Mouse (Mus musculus) CH12.LX (cell line): ENCODE results near the gene Ccdc61. TPM values are rescaled to one million over a fixed set of nuclear protein-coding genes. Genes with fewer than 3 reads are reported as not detected.
A peak's percentile ranks its signal among the peaks of the same experiment; 100 is the strongest.

Source experiments
- DNase-seq: peaks from one replicate; pipeline ENCODE4 v3.0.0-alpha.2; 2013; ENCODE audit errors: extremely low read depth
- H3K27ac ChIP-seq: 2 replicates; pipeline ENCODE4 v1.5.1; 2012; ENCODE audit warnings: low read depth, mild to moderate bottlenecking, control low read depth, moderate library complexity; ENCODE audit not compliant: insufficient read depth
- H3K27me3 ChIP-seq: replicated peaks from 2 replicates; pipeline ENCODE3; 2012; ENCODE audit warnings: inconsistent platforms
- H3K36me3 ChIP-seq, 2 experiments: replicated peaks in 1 of 2; 2 replicates each; pipeline versions ENCODE3 to v1.6.1; 2012; ENCODE audit warnings: inconsistent platforms in 1 of 2, low read length in 1 of 2, mild to moderate bottlenecking in 1 of 2, mixed read lengths in 1 of 2, moderate library complexity in 1 of 2; ENCODE audit not compliant: control insufficient read depth in 1 of 2, insufficient read depth in 1 of 2
- H3K4me1 ChIP-seq, 2 experiments: 2 replicates each; pipeline ENCODE4 v1.6.1; 2012; ENCODE audit warnings: inconsistent platforms in 1 of 2, moderate library complexity in 1 of 2; ENCODE audit not compliant: insufficient read depth in 2 of 2, control insufficient read depth in 1 of 2
- H3K4me2 ChIP-seq: 2 replicates; pipeline ENCODE4 v1.6.1; 2012; ENCODE audit warnings: low read depth, mild to moderate bottlenecking, control low read depth; ENCODE audit not compliant: poor library complexity, insufficient read depth, severe bottlenecking
- H3K4me3 ChIP-seq, 3 experiments: fragments of 150-350 bp in 1 of 3; sonication (generic) in 1 of 3; replicated peaks in 1 of 3; 2 replicates each; pipeline versions ENCODE3 to v1.5.1; 2011 to 2012; ENCODE audit warnings: low read depth in 2 of 3, low read length in 2 of 3, mild to moderate bottlenecking in 2 of 3, moderate library complexity in 2 of 3, control low read depth in 1 of 3, improper control_type of control experiment in 1 of 3, inconsistent platforms in 1 of 3, mixed read lengths in 1 of 3; ENCODE audit not compliant: poor library complexity in 1 of 3
- H3K79me2 ChIP-seq: replicated peaks from 2 replicates; pipeline ENCODE4 v1.6.1; 2012; ENCODE audit warnings: mild to moderate bottlenecking, moderate library complexity; ENCODE audit not compliant: control insufficient read depth, poor library complexity, insufficient read depth, severe bottlenecking; ENCODE audit errors: extremely low read depth
- H3K9ac ChIP-seq: 2 replicates; pipeline ENCODE4 v1.6.1; 2012; ENCODE audit warnings: low read depth, mild to moderate bottlenecking, control low read depth, moderate library complexity; ENCODE audit not compliant: insufficient read depth
- H3K9me3 ChIP-seq: replicated peaks from 2 replicates; pipeline ENCODE3; 2012; ENCODE audit warnings: low read length, inconsistent platforms, mixed read lengths
- BHLHE40 ChIP-seq: IDR thresholded peaks from 2 replicates; pipeline ENCODE4 v1.6.1; 2011; ENCODE audit warnings: mild to moderate bottlenecking, low read depth, low read length, improper control_type of control experiment
- CHD1 ChIP-seq: IDR thresholded peaks from 2 replicates; pipeline ENCODE4 v1.6.1; 2012; ENCODE audit warnings: low read depth, low read length, improper control_type of control experiment, inconsistent platforms
- CHD2 ChIP-seq: IDR thresholded peaks from 2 replicates; pipeline ENCODE4 v1.6.1; 2011; ENCODE audit warnings: low read length, improper control_type of control experiment
- CTCF ChIP-seq, 2 experiments: IDR thresholded peaks in 1 of 2; conservative IDR thresholded peaks in 1 of 2; 2 replicates each; pipeline ENCODE4 v1.5.1; 2011 to 2012; ENCODE audit warnings: low read depth in 2 of 2, low read length in 2 of 2, improper control_type of control experiment in 1 of 2, inconsistent platforms in 1 of 2, mild to moderate bottlenecking in 1 of 2, moderate library complexity in 1 of 2
- E2F4 ChIP-seq: IDR thresholded peaks from 2 replicates; pipeline ENCODE4 v1.6.1; 2011; ENCODE audit warnings: low read depth, low read length, improper control_type of control experiment; ENCODE audit not compliant: insufficient replicate concordance
- ELF1 ChIP-seq: IDR thresholded peaks from 2 replicates; pipeline ENCODE4 v1.6.1; 2014; ENCODE audit warnings: low read depth, mild to moderate bottlenecking, inconsistent platforms, low read length, improper control_type of control experiment
- EP300 ChIP-seq: IDR thresholded peaks from 2 replicates; pipeline ENCODE4 v1.6.1; 2011; ENCODE audit warnings: low read length, improper control_type of control experiment
- ETS1 ChIP-seq: conservative IDR thresholded peaks from 2 replicates; pipeline ENCODE4 v1.6.1; 2012; ENCODE audit warnings: low read depth, mild to moderate bottlenecking, inconsistent platforms, low read length, improper control_type of control experiment, moderate library complexity
- GABPA ChIP-seq: IDR thresholded peaks from 2 replicates; pipeline ENCODE4 v1.6.1; 2012; ENCODE audit warnings: low read depth, low read length, improper control_type of control experiment, inconsistent platforms; ENCODE audit not compliant: insufficient replicate concordance
- IRF4 ChIP-seq: IDR thresholded peaks from 2 replicates; pipeline ENCODE4 v1.6.1; 2014; ENCODE audit warnings: low read depth, mild to moderate bottlenecking, inconsistent platforms, low read length, improper control_type of control experiment
- JUN ChIP-seq: IDR thresholded peaks from 2 replicates; pipeline ENCODE4 v1.6.1; 2011; ENCODE audit warnings: low read depth, mild to moderate bottlenecking, low read length, improper control_type of control experiment, moderate library complexity; ENCODE audit not compliant: insufficient read depth
- JUND ChIP-seq: conservative IDR thresholded peaks from 2 replicates; pipeline ENCODE4 v1.6.1; 2011; ENCODE audit warnings: low read depth, low read length, improper control_type of control experiment
- KAT2A ChIP-seq: IDR thresholded peaks from 2 replicates; pipeline ENCODE4 v1.6.1; 2012; ENCODE audit warnings: low read length, improper control_type of control experiment, inconsistent platforms; ENCODE audit not compliant: insufficient replicate concordance
- MAFK ChIP-seq: IDR thresholded peaks from 2 replicates; pipeline ENCODE4 v1.6.1; 2011; ENCODE audit warnings: low read length, improper control_type of control experiment; ENCODE audit not compliant: insufficient replicate concordance
- MAX ChIP-seq: IDR thresholded peaks from 2 replicates; pipeline ENCODE4 v1.6.1; 2011; ENCODE audit warnings: low read length, improper control_type of control experiment
- MXI1 ChIP-seq: IDR thresholded peaks from 2 replicates; pipeline ENCODE4 v1.6.1; 2011; ENCODE audit warnings: mild to moderate bottlenecking, low read depth, low read length, improper control_type of control experiment
- MYC ChIP-seq: IDR thresholded peaks from 2 replicates; pipeline ENCODE4 v1.6.1; 2011; ENCODE audit warnings: low read depth, mild to moderate bottlenecking, improper control_type of control experiment, low read length
- NELFE ChIP-seq: IDR thresholded peaks from 2 replicates; pipeline ENCODE4 v1.6.1; 2011; ENCODE audit warnings: low read depth, low read length, improper control_type of control experiment
- PAX5 ChIP-seq: IDR thresholded peaks from 2 replicates; pipeline ENCODE4 v1.6.1; 2012; ENCODE audit warnings: low read length, inconsistent platforms, mixed read lengths
- POLR2A ChIP-seq: IDR thresholded peaks from 2 replicates; pipeline ENCODE4 v1.6.1; 2011; ENCODE audit warnings: low read depth, mild to moderate bottlenecking, improper control_type of control experiment, low read length
- POLR2AphosphoS2 ChIP-seq: IDR thresholded peaks from 2 replicates; pipeline ENCODE4 v1.6.1; 2011; ENCODE audit warnings: low read depth, low read length, improper control_type of control experiment
- RAD21 ChIP-seq: IDR thresholded peaks from 2 replicates; pipeline ENCODE4 v1.6.1; 2011; ENCODE audit warnings: low read depth, mild to moderate bottlenecking, low read length, improper control_type of control experiment, moderate library complexity
- RCOR1 ChIP-seq: conservative IDR thresholded peaks from 2 replicates; pipeline ENCODE4 v1.6.1; 2012; ENCODE audit warnings: low read depth, mild to moderate bottlenecking, inconsistent platforms, low read length, improper control_type of control experiment
- SIN3A ChIP-seq: IDR thresholded peaks from 2 replicates; pipeline ENCODE4 v1.6.1; 2012; ENCODE audit warnings: low read length, improper control_type of control experiment, inconsistent platforms
- TBP ChIP-seq: conservative IDR thresholded peaks from 2 replicates; pipeline ENCODE4 v1.6.1; 2011; ENCODE audit warnings: low read depth, low read length, improper control_type of control experiment
- TCF12 ChIP-seq: IDR thresholded peaks from 2 replicates; pipeline ENCODE4 v1.6.1; 2014; ENCODE audit warnings: low read depth, mild to moderate bottlenecking, inconsistent platforms, low read length, improper control_type of control experiment
- UBTF ChIP-seq: IDR thresholded peaks from 2 replicates; pipeline ENCODE4 v1.6.1; 2012; ENCODE audit warnings: low read depth, mild to moderate bottlenecking, inconsistent platforms, low read length, improper control_type of control experiment, moderate library complexity
- ZMIZ1 ChIP-seq: IDR thresholded peaks from 2 replicates; pipeline ENCODE4 v1.6.1; 2012; ENCODE audit warnings: low read depth, mild to moderate bottlenecking, inconsistent platforms, low read length, improper control_type of control experiment
- ZNF384 ChIP-seq: IDR thresholded peaks from 2 replicates; pipeline ENCODE4 v1.6.1; 2012; ENCODE audit warnings: low read depth, low read length, improper control_type of control experiment, inconsistent platforms
- dilution Hi-C: fragments of 300-500 bp; cut with MboI; formaldehyde crosslinking; loops from 2 replicates; pipeline ENCODE4 v1.14.3; 2020; ENCODE audit warnings: low sequenced_read_pairs; ENCODE audit not compliant: extremely low pct_unique_long_range_greater_than_20kb, extremely low pct_ligation_motif_present
- in situ Hi-C: fragments of 300-500 bp; cut with MboI; formaldehyde crosslinking; loops from 3 replicates; pipeline ENCODE4 v1.14.3; 2019; ENCODE audit warnings: low sequenced_read_pairs, low pct_ligation_motif_present, low pct_unique_long_range_greater_than_20kb, mixed read lengths
- polyA plus RNA-seq: library from polyadenylated mRNA; unstranded; fragments of >175 nt; gene quantifications from 2 replicates; pipeline ENCODE4 v1.2.1, GENCODE M21; 2012; ENCODE audit warnings: low read depth; ENCODE audit not compliant: insufficient read length
- total RNA-seq, 2 experiments: library from RNA; depleted of rRNA; stranded (reverse); fragments of 300-350 nt in 1 of 2; fragments of >200 nt in 1 of 2; gene quantifications; 2 replicates each; pipeline ENCODE4 v1.2.3; 2012 to 2014

Gene Ccdc61
- total and polyA plus RNA-seq, 3 experiments, result 11.9 to 17.4 (median 13.2) TPM

- DNase-seq, result no peak
- TF ChIP-seq TBP (no peak), ZNF384 (no peak), NELFE (no peak), ETS1 (no peak), EP300 (no peak), POLR2AphosphoS2 (no peak), E2F4 (no peak), RAD21 (no peak), MAX (no peak), PAX5 (no peak), MAFK (no peak), KAT2A (no peak), MXI1 (no peak), POLR2A (no peak), GABPA (no peak), JUND (no peak), CHD2 (no peak), UBTF (no peak)
- TF ChIP-seq, all 38 proteins: peak for 0
- peaks cover 3 to 18% of the 10 kb centered on the region in 2 experiments; a peak in 2 of 4 replicates for H3K4me1 ChIP-seq
- H3K36me3 ChIP-seq, result peaks cover 0 to 37% of the 10 kb centered on the region in 2 experiments
- in situ Hi-C loops (loop anchor here (10.0 kb wide), 2 partner anchors 92 to 132 kb away; partner anchors contain the start of genes Foxa3, Nanos2 and Sympk), dilution Hi-C loops (no loop called here)
- H3K9ac ChIP-seq, result no peak overlapping the region
- no peak overlapping the region for H3K4me3 ChIP-seq
- H3K27me3 ChIP-seq, result no peaks in the 10 kb centered on the region
- H3K4me2 ChIP-seq, result no peak overlapping the region
- H3K9me3 ChIP-seq, result no peaks in the 10 kb centered on the region
- H3K27ac ChIP-seq, result no peak overlapping the region
- H3K79me2 ChIP-seq, result no peaks in the 10 kb centered on the region
Observed at GRCm38 (mm10) chr7:18893009-18893408, 17.2 kb downstream of the Ccdc61 start.

- H3K9ac ChIP-seq, result no peak overlapping the region
- peaks cover 3 to 17% of the 10 kb centered on the region in 2 experiments; a peak in 2 of 4 replicates for H3K4me1 ChIP-seq
- in situ Hi-C loops (loop anchor here (10.0 kb wide), 2 partner anchors 93 to 133 kb away; partner anchors contain the start of genes Foxa3, Nanos2 and Sympk), dilution Hi-C loops (no loop called here)
- no peak overlapping the region for H3K27ac ChIP-seq
- no peaks in the 10 kb centered on the region for H3K79me2 ChIP-seq
- no peaks in the 10 kb centered on the region for H3K9me3 ChIP-seq
- no peaks in the 10 kb centered on the region for H3K27me3 ChIP-seq
- H3K36me3 ChIP-seq, result peaks cover 0 to 32% of the 10 kb centered on the region in 2 experiments
- peak overlapping the region; percentile 22; the same call in 1 of the 2 replicates for H3K4me2 ChIP-seq
- peak; percentile 72 for DNase-seq
- no peak overlapping the region for H3K4me3 ChIP-seq
- TF ChIP-seq ELF1 (peak; percentile 59), KAT2A (no peak), JUN (no peak), TCF12 (0 out of 2 replicates have a peak, but pooled peaks have one; percentile 35), MYC (peak; percentile 69; the same call in 1 of the 2 replicates), MAFK (no peak), ZMIZ1 (no peak), RCOR1 (0 out of 2 replicates have a peak, but pooled peaks have one; percentile 26), JUND (no peak), CTCF (conservative IDR thresholded peaks at IDR 0.05 in 1 of 2, IDR thresholded peaks at IDR 0.05 in 1 of 2; ENCODE audit: low read depth in 2 of 2, low read length in 2 of 2) (peak; percentile 49 to 84; a peak in 3 of 4 replicates), EP300 (no peak), ZNF384 (no peak), UBTF (no peak), CHD1 (no peak), SIN3A (no peak), IRF4 (0 out of 2 replicates have a peak, but pooled peaks have one; percentile 16), POLR2A (no peak), NELFE (0 out of 2 replicates have a peak, but pooled peaks have one; percentile 41), RAD21 (peak; percentile 54), BHLHE40 (no peak), MXI1 (peak; percentile 56; the same call in 1 of the 2 replicates), GABPA (no peak)
Observed at GRCm38 (mm10) chr7:18891872-18892599, 18.2 kb downstream of the Ccdc61 start.
